Mouse (Mus musculus): ENCODE data around the gene Plac9b. TPM values are rescaled to one million over a fixed set of nuclear protein-coding genes. Genes with fewer than 3 reads are reported as not detected.
"Not testable (repeated sequence)": the region's sequence is repeated elsewhere in the genome, so short reads cannot be mapped to it uniquely, and the experiment has no call there.

Plac9b gene
- total RNA-seq, 1 experiment, result 14.1 TPM

- H3K4me3 ChIP-seq (ENCODE audit: insufficient read depth in 1 of 2, low read depth in 1 of 2, low read length in 2 of 2, poor library complexity in 1 of 2, severe bottlenecking in 1 of 2); H3K4me1 ChIP-seq (ENCODE audit: control insufficient read depth in 2 of 2, insufficient read depth in 2 of 2, low read length in 2 of 2, poor library complexity in 1 of 2); H3K9me3 ChIP-seq (ENCODE audit: control insufficient read depth, insufficient read depth, low read depth, low read length); in situ Hi-C loops (cut with MboI; ENCODE audit: low sequenced_read_pairs in 2 of 2, unreplicated experiment in 2 of 2); H3K27ac ChIP-seq (ENCODE audit: insufficient read depth, low read depth, low read length, poor library complexity, severe bottlenecking); H3K36me3 ChIP-seq (ENCODE audit: control insufficient read depth, insufficient read depth, low read length, poor library complexity, severe bottlenecking); DNase-seq (ENCODE audit: low read depth, low spot score); H3K9ac ChIP-seq (ENCODE audit: insufficient read depth, low read depth, low read length, poor library complexity, severe bottlenecking): not testable (repeated sequence)
Measured at GRCm38 (mm10) chr14:26118150-26118549, 64.1 kb downstream of the Plac9b start, which contains the start of gene Duxbl2. Gene Duxbl2 (plus strand): TSS chr14:26118349.

Other genes with a start within 250 kb of the Plac9b start
- 0.63 and 1.0 TPM in 2 replicates for gene Cphx1, start 244.2 kb downstream of the Plac9b start, total RNA-seq (2012; rRNA removed)
- 0.32 TPM in 1 of 2 replicates, not detected in the other for gene Duxbl1, start 203.9 kb downstream of the Plac9b start, total RNA-seq (2012; rRNA removed)
- gene Gm9780, start 139.8 kb downstream of the Plac9b start, total RNA-seq (2012; rRNA removed), result 5.2 and 6.3 TPM in 2 replicates
- 23.6 and 25.1 TPM in 2 replicates for gene Tmem254c, start 115.1 kb downstream of the Plac9b start, total RNA-seq (2012; rRNA removed)
- 0.49 and 1.6 TPM in 2 replicates for gene Cphx2, start 101.0 kb downstream of the Plac9b start, total RNA-seq (2012; rRNA removed)
- 4.5 and 12.3 TPM in 2 replicates for gene Cphx3, start 100.2 kb downstream of the Plac9b start, total RNA-seq (2012; rRNA removed)
- 7.2 and 9.1 TPM in 2 replicates for gene Duxbl2, start 64.1 kb downstream of the Plac9b start, total RNA-seq (2012; rRNA removed)
- gene Tmem254b, start 24.6 kb upstream of the Plac9b start, total RNA-seq (2012; rRNA removed), result 5.4 and 5.5 TPM in 2 replicates
- gene Duxbl3, start 75.5 kb upstream of the Plac9b start, total RNA-seq (2012; rRNA removed), result 2.8 and 3.6 TPM in 2 replicates

Data from ES-E14 (cell line).